Mouse (Mus musculus): ENCODE data around the gene Cyba. TPM values are rescaled to one million over a fixed set of nuclear protein-coding genes. Genes with fewer than 3 reads are reported as not detected.

Cyba gene
- polyA plus RNA-seq, 1 experiment from 2014 or later, result 57.7 TPM

DNA sequence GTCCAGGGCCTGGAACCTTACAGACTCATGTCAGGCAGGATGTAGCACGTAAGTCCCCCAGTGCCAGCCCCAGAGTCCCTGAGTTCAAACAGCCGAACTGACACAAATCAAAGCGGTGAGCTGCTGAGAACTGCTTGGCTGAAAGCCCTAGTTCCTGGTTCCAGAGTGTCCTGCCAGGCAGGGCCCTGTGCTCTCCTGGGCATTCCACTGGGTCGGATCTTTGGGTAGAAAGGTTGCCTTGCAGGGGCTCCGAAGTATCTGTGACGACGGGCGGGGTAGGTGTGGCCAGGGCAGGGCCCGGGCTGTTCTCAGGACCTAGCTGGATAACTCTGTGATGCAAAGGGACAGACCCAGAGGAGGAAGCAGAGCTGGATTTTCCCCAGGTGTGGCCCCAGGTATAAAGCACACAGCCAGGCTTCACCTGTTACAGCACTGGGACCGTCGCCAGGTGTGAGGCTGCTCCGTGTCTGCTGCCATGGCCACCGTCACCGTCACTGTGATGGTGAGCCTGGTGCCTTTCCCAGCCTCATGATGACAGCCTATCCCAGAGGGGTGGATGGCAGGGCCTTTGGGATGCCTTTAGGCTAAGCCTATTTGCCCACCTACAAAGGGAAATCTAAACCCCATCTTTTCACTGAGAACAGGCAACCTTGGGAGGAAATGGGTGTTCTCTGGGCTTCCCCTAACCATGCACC lies 11.2 kb downstream of the Cyba start, which contains the start of gene Il17c:
TSS of gene Il17c (plus strand) at position 645 of the 695 bp plus-strand sequence.
- Histone ChIP-seq H3K4me2 (ENCODE audit: low read depth) (no peak within 1 kb of the TSS), H3K9me3 (ENCODE audit: control insufficient read depth, low read length) (no peaks in the 10 kb centered on the region), H3K4me1 (ENCODE audit: control insufficient read depth, insufficient read depth, low read length) (no peaks in the 10 kb centered on the region), H3K9ac (ENCODE audit: low read length) (no peak within 1 kb of the TSS), H3K36me3 (ENCODE audit: control insufficient read depth, insufficient read depth, low read length) (peaks cover 10% of the 10 kb centered on the region), H3K4me3 (ENCODE audit: low read depth, low read length) (no peak within 1 kb of the TSS), H3K27ac (ENCODE audit: low read depth, low read length) (no peak within 1 kb of the TSS), H3K27me3 (ENCODE audit: control insufficient read depth, insufficient read depth, low read length) (no peaks in the 10 kb centered on the region)
- no peak for DNase-seq (ENCODE audit: low spot score)
- ATAC-seq (ENCODE audit: insufficient read depth, low FRiP score, low TSS enrichment), result no peak
- 85% methylated on average over 14 of the region's 14 CpGs for WGBS

DNA sequence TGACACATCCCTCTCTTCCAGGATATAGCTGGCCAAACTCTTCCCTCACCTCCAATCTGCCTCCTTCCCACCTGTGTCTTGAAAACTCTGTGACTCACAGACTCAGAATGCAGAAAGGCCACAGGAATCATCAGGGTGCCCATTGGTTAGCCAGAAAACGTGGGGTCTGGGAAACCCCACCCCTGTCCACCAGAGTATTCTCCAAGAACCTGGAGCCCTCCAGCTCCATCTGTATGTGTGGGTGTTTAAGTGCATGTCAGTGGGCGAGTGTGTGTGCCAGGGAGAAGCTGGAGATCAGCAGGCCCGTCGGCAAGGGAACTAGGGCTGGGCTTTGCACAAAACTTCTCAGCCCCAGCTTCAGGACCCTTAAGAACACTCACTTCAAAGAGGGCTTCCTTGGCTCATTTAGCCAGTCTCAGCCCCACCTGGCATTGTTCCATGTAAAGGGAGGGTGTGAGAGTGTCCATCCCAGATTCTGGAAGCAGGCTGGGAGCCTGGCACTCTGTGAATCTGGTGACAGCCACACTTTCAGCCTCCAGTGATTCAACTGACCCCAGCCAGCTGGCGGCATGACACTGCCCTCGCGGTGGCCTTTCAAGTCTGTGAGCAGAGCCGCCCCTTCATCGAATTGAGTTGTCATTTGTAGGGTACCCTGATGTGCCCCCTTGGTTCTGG lies 12.7 kb downstream of the Cyba start:
- Histone ChIP-seq H3K4me1 (ENCODE audit: control insufficient read depth, insufficient read depth, low read length) (no peaks in the 10 kb centered on the region), H3K4me2 (ENCODE audit: low read depth) (no peak overlapping the region), H3K9ac (ENCODE audit: low read length) (no peak overlapping the region; the same call in 1 of the 2 replicates), H3K27ac (ENCODE audit: low read depth, low read length) (no peak overlapping the region), H3K36me3 (ENCODE audit: control insufficient read depth, insufficient read depth, low read length) (peaks cover 12% of the 10 kb centered on the region), H3K27me3 (ENCODE audit: control insufficient read depth, insufficient read depth, low read length) (no peaks in the 10 kb centered on the region), H3K4me3 (ENCODE audit: low read depth, low read length) (no peak overlapping the region), H3K9me3 (ENCODE audit: control insufficient read depth, low read length) (no peaks in the 10 kb centered on the region)
- ATAC-seq (ENCODE audit: insufficient read depth, low FRiP score, low TSS enrichment) (no peak), DNase-seq (ENCODE audit: low spot score) (no peak)
- 77% methylated on average over 9 of the region's 9 CpGs for WGBS

DNA sequence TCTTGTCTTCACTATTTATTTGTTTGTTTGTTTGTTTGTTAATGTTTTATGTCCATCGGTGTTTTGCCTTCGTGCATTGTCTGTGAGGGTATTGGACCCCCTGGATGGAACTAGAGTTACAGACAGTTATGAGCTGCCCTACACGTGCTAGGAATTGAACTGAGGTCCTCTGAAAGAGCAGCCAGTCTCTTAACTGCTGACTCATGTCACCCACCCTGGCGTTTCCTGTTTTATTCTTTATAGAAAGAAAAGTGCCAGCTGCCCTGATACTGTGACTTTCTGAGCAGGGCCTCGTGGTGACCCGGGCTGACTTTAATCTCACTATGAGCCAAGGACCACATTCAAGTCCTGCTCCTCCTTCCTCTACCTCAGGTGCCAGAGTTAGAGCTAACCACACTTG lies 17.2 kb downstream of the Cyba start:
- Histone ChIP-seq H3K4me2 (ENCODE audit: low read depth) (no peak overlapping the region), H3K36me3 (ENCODE audit: control insufficient read depth, insufficient read depth, low read length) (peaks cover 34% of the 10 kb centered on the region), H3K4me3 (ENCODE audit: low read depth, low read length) (no peak overlapping the region), H3K9me3 (ENCODE audit: control insufficient read depth, low read length) (no peaks in the 10 kb centered on the region), H3K4me1 (ENCODE audit: control insufficient read depth, insufficient read depth, low read length) (no peaks in the 10 kb centered on the region), H3K27ac (ENCODE audit: low read depth, low read length) (no peak overlapping the region), H3K27me3 (ENCODE audit: control insufficient read depth, insufficient read depth, low read length) (no peaks in the 10 kb centered on the region), H3K9ac (ENCODE audit: low read length) (no peak overlapping the region)
- 93% methylated on average over 6 of the region's 6 CpGs for WGBS
- ATAC-seq (ENCODE audit: insufficient read depth, low FRiP score, low TSS enrichment) (no peak), DNase-seq (ENCODE audit: low spot score) (no peak)

DNA sequence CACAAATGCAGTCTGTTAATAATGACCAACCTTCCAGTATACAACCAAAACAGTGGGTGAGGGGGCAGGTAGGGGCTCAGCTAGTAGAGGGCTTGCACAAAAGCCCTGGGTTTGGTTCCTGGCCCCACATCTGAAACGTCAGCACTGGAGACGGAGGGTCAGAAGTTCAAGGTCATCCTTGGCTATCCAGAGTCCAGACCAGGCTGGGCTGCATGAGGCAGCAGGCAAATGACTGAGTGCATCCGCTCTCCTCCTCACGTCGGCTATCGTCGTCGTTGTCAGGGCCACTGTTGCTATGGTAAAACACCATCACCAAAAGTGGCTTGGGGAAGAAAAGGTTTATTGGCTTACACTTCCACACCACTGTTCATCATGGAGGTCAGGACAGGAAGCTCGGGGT lies 18.4 kb downstream of the Cyba start:
- Histone ChIP-seq H3K27me3 (ENCODE audit: control insufficient read depth, insufficient read depth, low read length) (no peaks in the 10 kb centered on the region), H3K27ac (ENCODE audit: low read depth, low read length) (no peak overlapping the region), H3K36me3 (ENCODE audit: control insufficient read depth, insufficient read depth, low read length) (peaks cover 40% of the 10 kb centered on the region), H3K4me3 (ENCODE audit: low read depth, low read length) (no peak overlapping the region), H3K4me1 (ENCODE audit: control insufficient read depth, insufficient read depth, low read length) (no peaks in the 10 kb centered on the region), H3K9me3 (ENCODE audit: control insufficient read depth, low read length) (no peaks in the 10 kb centered on the region), H3K4me2 (ENCODE audit: low read depth) (no peak overlapping the region), H3K9ac (ENCODE audit: low read length) (no peak overlapping the region)
- ATAC-seq (ENCODE audit: insufficient read depth, low FRiP score, low TSS enrichment) (no peak), DNase-seq (ENCODE audit: low spot score) (no peak)
- 93% methylated on average over 9 of the region's 9 CpGs for WGBS

DNA sequence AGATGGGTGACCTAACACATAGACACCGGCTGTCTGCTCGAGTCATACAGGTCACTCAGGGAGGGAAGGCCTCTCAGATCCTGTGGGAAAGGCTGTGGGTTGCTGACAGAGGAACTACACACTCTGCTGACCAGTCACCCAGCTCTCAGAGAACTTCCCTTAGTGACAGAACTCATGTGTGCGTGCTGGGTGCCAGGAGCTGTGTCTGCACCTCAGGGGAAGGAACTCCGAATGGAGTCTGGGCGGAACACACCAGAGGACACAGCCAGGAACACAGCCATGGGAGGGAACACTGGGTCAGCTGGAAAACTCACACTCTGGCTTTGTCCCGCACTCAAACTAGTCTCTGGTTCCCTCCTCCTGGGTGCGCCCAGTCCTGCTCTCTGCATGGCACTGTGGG lies 25.1 kb downstream of the Cyba start:
- H3K9me3 ChIP-seq (ENCODE audit: control insufficient read depth, low read length), result no peaks in the 10 kb centered on the region
- no peak overlapping the region for H3K27ac ChIP-seq (ENCODE audit: low read depth, low read length)
- WGBS, result 94% methylated on average over 7 of the region's 7 CpGs
- no peak for ATAC-seq (ENCODE audit: insufficient read depth, low FRiP score, low TSS enrichment)
- no peaks in the 10 kb centered on the region for H3K27me3 ChIP-seq (ENCODE audit: control insufficient read depth, insufficient read depth, low read length)
- H3K9ac ChIP-seq (ENCODE audit: low read length), result no peak overlapping the region
- H3K36me3 ChIP-seq (ENCODE audit: control insufficient read depth, insufficient read depth, low read length), result peaks cover 45% of the 10 kb centered on the region
- no peak overlapping the region for H3K4me2 ChIP-seq (ENCODE audit: low read depth)
- no peaks in the 10 kb centered on the region for H3K4me1 ChIP-seq (ENCODE audit: control insufficient read depth, insufficient read depth, low read length)
- no peak for DNase-seq (ENCODE audit: low spot score)
- no peak overlapping the region for H3K4me3 ChIP-seq (ENCODE audit: low read depth, low read length)

DNA sequence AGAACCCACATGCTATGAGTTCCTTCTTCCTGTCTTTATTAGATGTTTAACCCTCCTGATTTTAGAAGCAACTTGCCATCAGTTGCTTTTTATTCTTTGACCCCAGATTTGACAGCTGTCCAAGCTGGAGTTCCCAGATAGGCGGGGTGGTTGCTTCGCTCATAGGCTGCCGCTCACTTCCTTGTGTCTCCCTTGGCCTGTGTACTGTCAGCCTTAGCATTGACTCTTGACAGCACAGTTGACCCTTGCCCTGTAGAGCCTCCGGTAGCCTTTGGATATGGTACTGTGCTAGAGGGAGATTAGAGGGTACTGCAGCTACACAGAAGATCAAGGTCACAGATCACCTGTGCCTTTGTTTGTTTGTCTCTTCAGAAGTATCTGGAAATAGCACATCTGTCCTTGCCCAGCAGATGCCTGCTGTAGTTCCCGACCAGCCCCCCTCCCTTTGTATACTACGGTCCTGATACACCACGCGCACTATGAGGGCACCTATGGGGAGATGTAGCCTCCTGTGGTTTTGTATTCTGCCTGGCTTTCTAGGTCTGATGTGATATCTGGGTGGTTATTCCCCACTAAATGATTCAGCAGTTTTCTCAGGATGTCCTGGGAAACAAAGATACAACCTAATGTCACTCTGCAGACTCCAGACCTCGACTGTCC lies 27.5 kb downstream of the Cyba start:
- Histone ChIP-seq H3K27ac (ENCODE audit: low read depth, low read length) (no peak overlapping the region), H3K9me3 (ENCODE audit: control insufficient read depth, low read length) (no peaks in the 10 kb centered on the region), H3K27me3 (ENCODE audit: control insufficient read depth, insufficient read depth, low read length) (no peaks in the 10 kb centered on the region), H3K9ac (ENCODE audit: low read length) (no peak overlapping the region), H3K4me3 (ENCODE audit: low read depth, low read length) (no peak overlapping the region), H3K36me3 (ENCODE audit: control insufficient read depth, insufficient read depth, low read length) (peaks cover 41% of the 10 kb centered on the region), H3K4me2 (ENCODE audit: low read depth) (no peak overlapping the region), H3K4me1 (ENCODE audit: control insufficient read depth, insufficient read depth, low read length) (no peaks in the 10 kb centered on the region)
- DNase-seq (ENCODE audit: low spot score) (no peak), ATAC-seq (ENCODE audit: insufficient read depth, low FRiP score, low TSS enrichment) (no peak)
- WGBS, result 94% methylated on average over 9 of the region's 9 CpGs

DNA sequence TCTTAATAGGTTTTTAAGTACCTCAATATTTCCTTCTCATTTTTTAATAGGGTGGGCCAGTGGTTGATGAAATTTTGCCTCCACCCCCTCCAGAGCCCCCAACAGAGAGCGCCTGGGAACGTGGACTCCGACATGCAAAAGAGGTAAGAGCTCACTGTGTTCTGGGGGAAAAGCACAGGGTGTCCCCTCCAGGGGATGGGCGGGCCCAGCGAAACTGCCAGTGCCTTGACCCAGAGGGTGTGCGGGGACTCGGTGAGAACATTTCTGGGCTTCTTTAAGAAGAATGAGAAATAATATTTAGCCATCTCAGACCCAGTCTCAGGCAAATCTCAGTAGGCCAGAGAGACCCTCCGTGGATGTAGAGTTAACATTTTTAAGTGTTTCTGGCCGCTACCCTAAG lies 34.5 kb downstream of the Cyba start:
- H3K27me3 ChIP-seq (ENCODE audit: control insufficient read depth, insufficient read depth, low read length), result no peaks in the 10 kb centered on the region

DNA sequence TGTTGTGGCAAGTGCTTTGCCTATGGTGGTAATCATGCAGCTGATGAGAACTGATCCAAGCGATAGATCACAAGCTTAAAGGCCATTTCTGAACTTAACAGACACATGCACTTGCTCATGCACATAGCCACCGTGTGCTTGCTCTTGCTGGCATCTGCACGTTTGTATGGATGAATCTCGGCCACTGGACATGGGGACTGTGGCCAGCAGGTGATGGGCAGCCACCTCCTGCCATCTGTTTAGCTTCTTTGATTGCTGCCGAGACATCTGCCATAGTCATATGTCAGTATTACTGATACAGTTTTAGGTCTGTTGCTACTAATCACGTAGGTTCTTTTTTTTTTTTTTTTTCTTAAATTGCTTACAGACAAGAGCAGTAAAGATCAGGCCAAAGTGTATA lies 37.4 kb downstream of the Cyba start:
- Histone ChIP-seq H3K27me3 (ENCODE audit: control insufficient read depth, insufficient read depth, low read length) (no peaks in the 10 kb centered on the region), H3K9me3 (ENCODE audit: control insufficient read depth, low read length) (no peaks in the 10 kb centered on the region), H3K9ac (ENCODE audit: low read length) (no peak overlapping the region), H3K4me1 (ENCODE audit: control insufficient read depth, insufficient read depth, low read length) (no peaks in the 10 kb centered on the region), H3K36me3 (ENCODE audit: control insufficient read depth, insufficient read depth, low read length) (peaks cover 18% of the 10 kb centered on the region), H3K4me2 (ENCODE audit: low read depth) (no peak overlapping the region), H3K27ac (ENCODE audit: low read depth, low read length) (no peak overlapping the region), H3K4me3 (ENCODE audit: low read depth, low read length) (no peak overlapping the region)
- DNase-seq (ENCODE audit: low spot score) (no peak), ATAC-seq (ENCODE audit: insufficient read depth, low FRiP score, low TSS enrichment) (no peak)
- 89% methylated on average over 6 of the region's 6 CpGs for WGBS

More for the DNA sequence above, 34.5 kb downstream of the Cyba start:
- ATAC-seq (ENCODE audit: insufficient read depth, low FRiP score, low TSS enrichment), result no peak
- no peaks in the 10 kb centered on the region for H3K9me3 ChIP-seq (ENCODE audit: control insufficient read depth, low read length)
- no peak overlapping the region for H3K9ac ChIP-seq (ENCODE audit: low read length)
- H3K4me1 ChIP-seq (ENCODE audit: control insufficient read depth, insufficient read depth, low read length), result no peaks in the 10 kb centered on the region
- H3K36me3 ChIP-seq (ENCODE audit: control insufficient read depth, insufficient read depth, low read length), result peaks cover 24% of the 10 kb centered on the region
- 97% methylated on average over 9 of the region's 9 CpGs for WGBS
- no peak for DNase-seq (ENCODE audit: low spot score)
- no peak overlapping the region for H3K4me3 ChIP-seq (ENCODE audit: low read depth, low read length)
- H3K4me2 ChIP-seq (ENCODE audit: low read depth), result no peak overlapping the region
- no peak overlapping the region for H3K27ac ChIP-seq (ENCODE audit: low read depth, low read length)

DNA sequence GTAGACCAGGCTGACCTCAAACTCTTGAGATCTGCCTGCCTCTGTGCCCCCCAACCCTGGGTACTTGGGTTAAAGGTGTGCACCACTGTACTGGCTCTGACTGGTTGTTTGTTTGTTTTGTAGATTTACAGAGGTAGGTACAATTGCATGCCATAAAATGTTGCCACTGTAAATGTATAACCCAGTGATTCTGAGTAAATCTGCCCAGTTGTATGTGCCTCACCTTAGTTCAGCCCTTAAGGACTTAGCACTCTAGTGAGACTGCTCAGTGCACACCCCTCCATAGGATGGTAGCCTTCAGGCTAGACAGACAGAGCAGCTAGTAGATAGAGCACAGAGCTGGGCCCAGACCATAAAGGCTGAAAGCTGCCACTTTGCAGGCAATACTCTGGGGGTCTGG lies 39.0 kb downstream of the Cyba start:
- H3K36me3 ChIP-seq (ENCODE audit: control insufficient read depth, insufficient read depth, low read length), result peaks cover 21% of the 10 kb centered on the region
- H3K27ac ChIP-seq (ENCODE audit: low read depth, low read length), result no peak overlapping the region
- no peaks in the 10 kb centered on the region for H3K4me1 ChIP-seq (ENCODE audit: control insufficient read depth, insufficient read depth, low read length)
- no peak overlapping the region for H3K9ac ChIP-seq (ENCODE audit: low read length)
- H3K27me3 ChIP-seq (ENCODE audit: control insufficient read depth, insufficient read depth, low read length), result no peaks in the 10 kb centered on the region
- no peak for DNase-seq (ENCODE audit: low spot score)
- H3K4me2 ChIP-seq (ENCODE audit: low read depth), result no peak overlapping the region
- no peaks in the 10 kb centered on the region for H3K9me3 ChIP-seq (ENCODE audit: control insufficient read depth, low read length)
- no peak overlapping the region for H3K4me3 ChIP-seq (ENCODE audit: low read depth, low read length)
- ATAC-seq (ENCODE audit: insufficient read depth, low FRiP score, low TSS enrichment), result no peak
